Mouse (Mus musculus) forebrain, embryonic 12.5 days (tissue): ENCODE results near the gene Etv6. TPM values are rescaled to one million over a fixed set of nuclear protein-coding genes. Genes with fewer than 3 reads are reported as not detected.

ENCODE experiments used
- ATAC-seq: fragments of 200-750 bp; cut with Nextera tagmentation; 2 replicates; pipeline ENCODE4 v1.8.0; 2017; ENCODE audit warnings: moderate TSS enrichment; ENCODE audit not compliant: low FRiP score
- H3K27ac ChIP-seq: fragments of 300-500 bp; sonication (generic); 2 replicates; pipeline ENCODE4 v1.5.1; 2016; ENCODE audit warnings: mild to moderate bottlenecking
- H3K27me3 ChIP-seq: fragments of 300-500 bp; sonication (generic); 2 replicates; pipeline ENCODE4 v1.6.1; 2016; ENCODE audit warnings: mild to moderate bottlenecking
- H3K36me3 ChIP-seq: fragments of 300-500 bp; sonication (generic); replicated peaks from 2 replicates; pipeline ENCODE4 v1.6.1; 2016; ENCODE audit warnings: mild to moderate bottlenecking
- H3K4me1 ChIP-seq: fragments of 300-500 bp; sonication (generic); 2 replicates; pipeline ENCODE4 v1.6.1; 2016
- H3K4me2 ChIP-seq: fragments of 300-500 bp; sonication (generic); 2 replicates; pipeline ENCODE4 v1.6.1; 2016; ENCODE audit warnings: mild to moderate bottlenecking, moderate library complexity
- H3K4me3 ChIP-seq: fragments of 300-500 bp; sonication (generic); replicated peaks from 2 replicates; pipeline ENCODE4 v1.5.1; 2016; ENCODE audit warnings: mild to moderate bottlenecking
- H3K9ac ChIP-seq: fragments of 300-500 bp; sonication (generic); 2 replicates; pipeline ENCODE4 v1.6.1; 2016; ENCODE audit warnings: mild to moderate bottlenecking
- H3K9me3 ChIP-seq: fragments of 300-500 bp; sonication (generic); 2 replicates; pipeline ENCODE4 v1.6.1; 2016
- WGBS: fragments of 180-500 bp; shearing (Covaris S2); methylation state at CpG from one replicate; pipeline ENCODE4 v1.1.7; 2016; 5-methylcytosine and 5-hydroxymethylcytosine counted together
- polyA plus RNA-seq: library from polyadenylated mRNA; unstranded; fragments of >200 nt; fragmentation: Nextera tagmentation; extraction: Ambion mirVana; gene quantifications from 2 replicates; pipeline ENCODE4 v1.2.1, GENCODE M21; 2016

Etv6 gene
- polyA plus RNA-seq, 1 experiment from 2014 or later, result 15.0 TPM

DNA sequence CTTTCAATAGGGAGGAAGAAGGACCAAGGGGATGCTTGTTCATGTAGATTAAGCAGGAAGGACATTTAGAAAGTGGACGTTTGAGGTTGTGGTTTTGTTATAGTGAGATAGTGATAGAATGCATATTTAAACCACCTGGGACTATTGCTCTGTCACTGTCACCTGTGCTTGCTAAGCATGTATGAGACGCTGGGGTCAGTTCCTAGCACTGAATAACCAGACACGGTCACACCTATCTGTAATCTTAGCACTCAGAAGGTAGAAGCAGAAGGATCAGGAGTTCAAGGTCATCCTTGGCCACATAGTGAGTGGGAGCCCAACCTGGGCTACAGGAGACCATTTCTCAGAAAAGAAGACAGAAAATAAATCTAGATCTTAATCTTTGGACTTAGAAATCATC lies 100.8 kb downstream of the Etv6 start:
- Histone ChIP-seq H3K36me3 (no peaks in the 10 kb centered on the region; the same call in 1 of the 2 replicates), H3K9me3 (no peaks in the 10 kb centered on the region), H3K9ac (no peak overlapping the region), H3K4me3 (no peak overlapping the region), H3K27ac (no peak overlapping the region), H3K4me1 (peaks cover 7% of the 10 kb centered on the region), H3K4me2 (no peak overlapping the region), H3K27me3 (no peaks in the 10 kb centered on the region)
- ATAC-seq, result no peak
- WGBS, result 86% methylated on average over 3 of the region's 3 CpGs

DNA sequence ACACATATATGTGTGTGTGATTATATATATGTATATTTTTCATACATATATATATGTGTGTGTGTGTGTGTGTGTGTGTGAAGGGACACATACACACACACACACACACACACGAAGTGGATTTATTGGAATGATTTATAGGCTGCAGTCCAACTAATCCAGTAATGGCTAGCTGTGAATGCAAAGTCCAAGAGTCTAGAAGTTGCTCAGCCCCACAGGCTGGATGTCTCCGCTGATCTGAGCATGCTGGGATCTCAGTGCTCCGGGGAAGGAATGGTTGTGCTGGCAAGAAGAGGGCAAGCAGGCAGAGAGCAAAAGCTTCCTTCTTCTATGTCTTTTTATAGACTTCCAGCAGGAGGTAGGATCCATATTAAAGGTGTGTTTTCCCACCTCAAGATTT lies 103.9 kb downstream of the Etv6 start:
- no peaks in the 10 kb centered on the region for H3K27me3 ChIP-seq
- H3K4me3 ChIP-seq, result no peak overlapping the region
- no peaks in the 10 kb centered on the region for H3K36me3 ChIP-seq
- no peak overlapping the region for H3K27ac ChIP-seq
- no peak for ATAC-seq
- WGBS, result 91% methylated on average over 3 of the region's 3 CpGs
- no peaks in the 10 kb centered on the region for H3K9me3 ChIP-seq
- peaks cover 26% of the 10 kb centered on the region for H3K4me1 ChIP-seq
- no peak overlapping the region for H3K9ac ChIP-seq
- no peak overlapping the region for H3K4me2 ChIP-seq

GRCm38 (mm10) chr6:134140718-134141615 lies 105.5 kb downstream of the Etv6 start:
- H3K9ac ChIP-seq, result no peak overlapping the region
- 69% methylated on average over 16 of the region's 16 CpGs for WGBS

DNA sequence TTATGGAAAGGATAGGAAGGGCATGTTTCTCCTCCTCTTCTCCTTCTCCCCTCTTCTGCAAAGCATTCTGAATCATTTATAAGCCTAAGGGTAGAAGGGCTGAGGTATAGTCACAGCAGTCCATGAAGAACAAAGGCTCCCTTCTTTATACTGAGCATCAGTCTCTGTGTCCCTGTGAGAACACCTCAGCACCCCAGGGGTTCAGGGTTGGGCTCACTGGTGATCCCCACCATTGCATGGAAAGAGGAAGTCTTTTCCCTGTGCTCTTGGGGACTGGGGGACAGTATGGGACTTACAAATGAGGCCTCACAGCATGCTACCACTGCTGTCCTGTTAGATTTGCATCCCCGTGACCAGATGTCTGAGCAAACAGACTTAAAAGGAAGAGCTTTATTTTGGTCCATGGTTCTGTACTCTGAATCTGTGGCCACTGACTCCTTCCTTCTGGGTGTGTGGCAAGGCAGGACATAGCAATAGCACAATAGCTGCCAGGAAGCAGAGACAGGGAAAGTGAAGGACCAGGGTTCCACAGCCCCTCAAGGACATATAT lies 106.2 kb downstream of the Etv6 start:
- ATAC-seq, result no peak
- WGBS, result 70% methylated on average over 1 of the region's 1 CpGs
- no peaks in the 10 kb centered on the region for H3K9me3 ChIP-seq
- H3K27ac ChIP-seq, result no peak overlapping the region
- peaks cover 26% of the 10 kb centered on the region for H3K4me1 ChIP-seq
- no peak overlapping the region for H3K9ac ChIP-seq
- H3K4me2 ChIP-seq, result no peak overlapping the region
- no peaks in the 10 kb centered on the region for H3K36me3 ChIP-seq
- no peaks in the 10 kb centered on the region for H3K27me3 ChIP-seq
- H3K4me3 ChIP-seq, result no peak overlapping the region

More at GRCm38 (mm10) chr6:134140718-134141615, 105.5 kb downstream of the Etv6 start:
- Histone ChIP-seq H3K4me1 (peaks cover 26% of the 10 kb centered on the region), H3K36me3 (no peaks in the 10 kb centered on the region), H3K4me2 (no peak overlapping the region), H3K9me3 (no peaks in the 10 kb centered on the region), H3K4me3 (no peak overlapping the region), H3K27me3 (no peaks in the 10 kb centered on the region), H3K27ac (no peak overlapping the region)
- no peak for ATAC-seq

DNA sequence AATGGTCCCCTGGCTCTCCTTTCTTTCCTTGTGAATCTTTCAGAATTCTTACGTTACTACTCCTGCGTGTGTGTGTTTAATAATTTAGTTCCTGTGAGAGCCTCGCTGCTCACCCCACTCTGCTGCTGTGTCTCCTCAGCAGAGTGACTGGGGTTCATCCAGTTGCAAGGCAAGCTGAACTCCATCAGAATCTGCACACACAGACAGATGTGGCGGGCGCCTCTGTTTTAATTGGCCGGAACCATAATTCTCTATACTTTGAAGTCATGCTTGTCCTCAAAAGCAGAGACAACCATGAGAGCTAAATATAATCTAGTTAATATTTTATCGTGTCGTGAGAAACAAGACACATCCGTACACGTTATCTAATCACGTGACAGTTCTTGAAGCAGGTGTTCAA lies 107.2 kb downstream of the Etv6 start:
- H3K9ac ChIP-seq, result no peak overlapping the region
- no peaks in the 10 kb centered on the region for H3K9me3 ChIP-seq
- H3K27me3 ChIP-seq, result no peaks in the 10 kb centered on the region
- ATAC-seq, result no peak
- no peak overlapping the region for H3K27ac ChIP-seq
- 96% methylated on average over 11 of the region's 11 CpGs for WGBS
- no peaks in the 10 kb centered on the region for H3K36me3 ChIP-seq
- H3K4me1 ChIP-seq, result peaks cover 32% of the 10 kb centered on the region
- H3K4me2 ChIP-seq, result no peak overlapping the region
- H3K4me3 ChIP-seq, result no peak overlapping the region

- ATAC-seq, result no peak
- Histone ChIP-seq H3K9ac (no peak overlapping the region), H3K36me3 (no peaks in the 10 kb centered on the region), H3K4me3 (no peak overlapping the region), H3K27me3 (no peaks in the 10 kb centered on the region), H3K4me2 (no peak overlapping the region), H3K9me3 (no peaks in the 10 kb centered on the region), H3K4me1 (peaks cover 42% of the 10 kb centered on the region), H3K27ac (no peak overlapping the region)
- 71% methylated on average over 3 of the region's 3 CpGs for WGBS
These were observed 108.2 kb downstream of the Etv6 start for GRCm38 (mm10) chr6:134143649-134144097.

DNA sequence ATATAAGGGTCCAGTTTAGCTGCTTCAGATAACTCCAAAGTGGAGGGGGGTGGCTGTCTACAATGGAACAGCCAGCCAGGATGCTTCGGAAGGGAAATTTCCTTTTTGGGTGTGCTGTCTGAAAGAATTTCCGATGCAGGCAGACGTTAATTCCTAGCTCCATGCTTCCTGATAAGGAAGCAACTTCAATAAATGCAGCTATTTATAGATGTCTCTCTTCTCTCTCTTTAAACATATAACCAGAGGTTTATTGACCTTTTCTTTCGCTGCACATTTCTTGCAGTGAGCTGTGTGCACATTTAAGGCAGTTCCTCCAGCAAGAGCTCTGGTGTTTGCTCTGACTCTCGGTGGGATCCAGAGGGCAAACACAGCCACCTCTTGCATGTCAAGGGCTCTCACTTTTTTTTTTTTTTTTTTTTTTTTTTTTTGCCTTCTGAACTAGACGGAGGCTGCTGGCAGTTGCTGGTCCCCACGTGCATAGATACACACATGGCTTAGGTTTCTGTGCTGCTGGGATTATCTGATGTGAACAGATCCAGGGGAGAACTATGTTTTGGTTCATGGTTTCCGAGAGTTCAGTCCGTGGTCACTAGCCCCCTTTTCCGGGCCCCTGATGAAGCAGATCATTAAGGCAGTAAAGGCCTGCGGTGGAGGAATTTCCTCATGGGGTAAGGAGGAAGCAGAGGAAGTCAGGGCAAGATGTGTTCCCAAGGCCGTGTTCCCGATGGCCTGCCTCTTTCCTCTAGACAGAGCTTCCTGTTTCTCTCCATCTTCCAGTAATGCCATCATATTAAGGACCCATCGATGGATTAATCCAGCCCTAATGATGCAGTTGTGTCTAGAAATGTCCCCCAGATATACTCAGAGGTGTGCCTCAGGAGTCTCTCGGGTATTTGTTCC lies 109.0 kb downstream of the Etv6 start:
- no peaks in the 10 kb centered on the region for H3K36me3 ChIP-seq
- H3K4me2 ChIP-seq, result no peak overlapping the region
- no peaks in the 10 kb centered on the region for H3K27me3 ChIP-seq
- no peak for ATAC-seq
- H3K4me1 ChIP-seq, result peaks cover 48% of the 10 kb centered on the region
- no peaks in the 10 kb centered on the region for H3K9me3 ChIP-seq
- 82% methylated on average over 15 of the region's 15 CpGs for WGBS
- no peak overlapping the region for H3K4me3 ChIP-seq
- H3K9ac ChIP-seq, result no peak overlapping the region
- no peak overlapping the region for H3K27ac ChIP-seq

DNA sequence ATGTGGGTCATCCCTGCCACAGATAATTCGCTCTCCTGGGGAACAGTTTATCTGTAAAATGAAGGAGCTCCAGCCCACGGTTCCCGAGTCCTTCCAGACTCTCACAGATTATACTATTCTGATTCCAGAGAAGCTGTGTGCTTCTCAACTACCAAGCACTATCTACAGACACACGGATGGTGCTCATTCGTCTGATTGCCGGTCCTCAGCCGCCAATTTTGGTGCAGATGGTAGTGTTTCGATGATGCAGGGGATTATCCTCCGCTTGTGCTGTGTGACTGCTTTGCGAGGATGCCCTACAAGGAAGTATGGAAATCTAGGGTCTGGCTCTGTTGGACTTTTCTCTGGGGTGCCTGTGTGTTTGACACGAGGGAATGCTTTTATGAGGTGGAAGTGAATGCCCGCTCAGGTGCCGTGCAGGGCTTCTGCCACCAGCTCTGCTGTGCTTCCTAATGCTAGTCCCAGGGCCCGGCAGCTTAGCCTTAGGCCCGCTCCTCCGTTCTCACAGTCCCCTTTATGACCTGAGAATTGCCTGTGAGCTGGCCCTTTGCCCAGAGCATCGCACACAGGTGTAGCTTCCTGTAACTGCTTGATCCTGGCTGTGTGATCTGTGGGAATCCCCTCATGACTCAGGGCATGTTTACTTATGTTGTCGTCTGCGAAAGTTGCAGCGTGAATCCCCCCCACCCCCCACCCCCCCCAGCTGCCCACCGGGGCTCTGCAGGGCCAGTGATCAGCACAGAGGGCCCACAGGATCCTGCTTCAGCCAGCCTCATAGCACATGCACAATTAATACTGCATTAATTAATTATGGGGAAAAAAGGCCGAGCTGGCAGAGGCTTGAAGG lies 112.3 kb downstream of the Etv6 start:
- Histone ChIP-seq H3K9me3 (no peaks in the 10 kb centered on the region), H3K4me3 (no peak overlapping the region), H3K27ac (peak overlapping the region; percentile 69), H3K4me1 (peaks cover 49% of the 10 kb centered on the region), H3K4me2 (peak overlapping the region; percentile 24), H3K36me3 (no peaks in the 10 kb centered on the region), H3K27me3 (no peaks in the 10 kb centered on the region), H3K9ac (no peak overlapping the region; the same call in 1 of the 2 replicates)
- ATAC-seq, result peak; percentile 71; the same call in 1 of the 2 replicates
- 54% methylated on average over 22 of the region's 22 CpGs for WGBS

DNA sequence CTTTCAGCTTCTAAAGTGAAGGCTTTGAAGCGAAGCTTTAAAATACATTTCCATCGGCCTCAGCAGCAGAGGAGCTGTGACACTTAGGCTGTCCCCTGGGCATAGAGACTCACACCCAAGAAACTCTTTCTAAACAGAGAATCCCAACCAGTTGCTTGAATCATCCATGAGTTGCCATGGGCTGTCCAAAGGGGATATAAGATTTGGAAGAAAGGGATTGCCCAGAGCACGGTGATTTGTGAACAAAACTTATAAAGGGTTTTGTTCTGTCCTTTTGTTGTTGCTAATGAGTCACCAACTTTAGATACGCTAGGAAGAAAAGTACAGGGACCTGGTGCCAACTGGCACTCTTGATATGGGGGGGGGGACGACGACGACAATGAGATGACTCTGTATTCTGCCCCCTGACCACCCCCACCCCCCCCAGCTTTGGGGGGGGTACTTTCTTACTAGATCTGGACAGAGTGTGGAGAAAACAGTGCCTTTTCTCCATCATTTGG lies 113.0 kb downstream of the Etv6 start:
- Histone ChIP-seq H3K9ac (no peak overlapping the region; the same call in 1 of the 2 replicates), H3K4me3 (no peak overlapping the region), H3K27me3 (no peaks in the 10 kb centered on the region), H3K36me3 (no peaks in the 10 kb centered on the region), H3K27ac (peak overlapping the region; percentile 69), H3K4me1 (peaks cover 43% of the 10 kb centered on the region), H3K9me3 (no peaks in the 10 kb centered on the region), H3K4me2 (peak overlapping the region; percentile 24)
- WGBS, result 24% methylated on average over 7 of the region's 7 CpGs
- peak; percentile 28; the same call in 1 of the 2 replicates for ATAC-seq

DNA sequence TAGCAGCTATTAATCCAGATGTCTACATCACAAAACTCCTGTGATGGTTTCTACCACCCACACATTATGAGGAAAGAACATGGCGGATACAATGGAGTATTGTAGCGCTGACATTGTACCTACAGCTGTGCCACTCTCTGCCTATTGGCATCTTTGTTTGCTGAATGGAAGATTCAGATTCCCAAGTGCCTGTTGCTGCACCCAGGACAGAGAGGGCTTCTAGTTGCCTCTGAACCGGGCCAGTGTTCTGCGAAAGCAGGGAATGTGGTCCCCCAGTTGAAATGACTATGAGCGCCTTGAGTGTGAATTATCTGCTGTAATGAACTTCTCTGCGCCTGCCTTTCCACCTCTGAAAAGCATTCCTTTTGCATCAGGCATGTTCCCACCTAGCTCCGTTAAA lies 114.1 kb downstream of the Etv6 start:
- H3K9ac ChIP-seq, result no peak overlapping the region
- no peak overlapping the region for H3K4me2 ChIP-seq
- H3K36me3 ChIP-seq, result no peaks in the 10 kb centered on the region
- no peaks in the 10 kb centered on the region for H3K27me3 ChIP-seq
- peaks cover 39% of the 10 kb centered on the region for H3K4me1 ChIP-seq
- ATAC-seq, result no peak
- H3K27ac ChIP-seq, result no peak overlapping the region
- H3K9me3 ChIP-seq, result no peaks in the 10 kb centered on the region
- no peak overlapping the region for H3K4me3 ChIP-seq
- 88% methylated on average over 7 of the region's 7 CpGs for WGBS

- Histone ChIP-seq H3K4me1 (peaks cover 52% of the 10 kb centered on the region), H3K27ac (no peak overlapping the region), H3K36me3 (no peaks in the 10 kb centered on the region), H3K4me3 (no peak overlapping the region), H3K4me2 (no peak overlapping the region), H3K27me3 (no peaks in the 10 kb centered on the region), H3K9ac (no peak overlapping the region), H3K9me3 (no peaks in the 10 kb centered on the region)
- 78% methylated on average over 15 of the region's 15 CpGs for WGBS
- ATAC-seq, result no peak
These were observed 115.7 kb downstream of the Etv6 start for GRCm38 (mm10) chr6:134151022-134151680.
